Mouse (Mus musculus): ENCODE results near the gene Itpk1.

- TF ChIP-seq EP300 (IDR thresholded peaks at IDR 0.05; ENCODE audit: insufficient read depth, low read depth, low read length) = no peak
- TF ChIP-seq CTCF (IDR thresholded peaks at IDR 0.05; ENCODE audit: low read depth, low read length) = no peak
These were observed 73.0 kb downstream of the Itpk1 start for GRCm38 (mm10) chr12:102631690-102632089.
